Mouse (Mus musculus) MEL (cell line): ENCODE measurements around the gene Pfkfb4. TPM values are rescaled to one million over a fixed set of nuclear protein-coding genes. Genes with fewer than 3 reads are reported as not detected.

Experiments used
- DNase-seq: peaks from one replicate; pipeline ENCODE4 v3.0.0; 2011; ENCODE audit warnings: low read depth, low spot score
- H3K27ac ChIP-seq: 2 replicates; pipeline ENCODE4 v1.5.1; 2012; ENCODE audit warnings: low read depth, mild to moderate bottlenecking, control low read depth, low read length, moderate library complexity; ENCODE audit not compliant: control insufficient read depth
- H3K27me3 ChIP-seq, 2 experiments: fragments of 150-350 bp in 1 of 2; sonication (generic) in 1 of 2; 2 replicates each; pipeline ENCODE4 v1.6.1; 2012; ENCODE audit warnings: low read length in 2 of 2, mild to moderate bottlenecking in 2 of 2, improper control_type of control experiment in 1 of 2, moderate library complexity in 1 of 2; ENCODE audit not compliant: insufficient read depth in 2 of 2, control insufficient read depth in 1 of 2
- H3K36me3 ChIP-seq, 2 experiments: 2 replicates each; pipeline ENCODE4 v1.6.1; 2012 to 2014; ENCODE audit warnings: low read length in 2 of 2, improper control_type of control experiment in 1 of 2, inconsistent platforms in 1 of 2, mild to moderate bottlenecking in 1 of 2; ENCODE audit not compliant: insufficient read depth in 2 of 2, control insufficient read depth in 1 of 2
- H3K4me1 ChIP-seq, 2 experiments: fragments of 150-350 bp in 1 of 2; sonication (generic) in 1 of 2; 2 replicates each; pipeline ENCODE4 v1.6.1; 2012; ENCODE audit warnings: low read length in 2 of 2, improper control_type of control experiment in 1 of 2, mild to moderate bottlenecking in 1 of 2; ENCODE audit not compliant: insufficient read depth in 2 of 2, control insufficient read depth in 1 of 2
- H3K4me3 ChIP-seq, 2 experiments: fragments of 150-350 bp in 1 of 2; sonication (generic) in 1 of 2; 2 replicates each; pipeline ENCODE4 v1.5.1; 2012; ENCODE audit warnings: low read depth in 2 of 2, low read length in 2 of 2, mild to moderate bottlenecking in 2 of 2, moderate library complexity in 2 of 2, control low read depth in 1 of 2, improper control_type of control experiment in 1 of 2; ENCODE audit not compliant: control insufficient read depth in 1 of 2, insufficient read depth in 1 of 2
- H3K79me2 ChIP-seq: 2 replicates; pipeline ENCODE4 v1.6.1; 2012; ENCODE audit warnings: mild to moderate bottlenecking, low read length, moderate library complexity; ENCODE audit not compliant: control insufficient read depth, poor library complexity, insufficient read depth
- H3K9ac ChIP-seq: 2 replicates; pipeline ENCODE4 v1.6.1; 2012; ENCODE audit warnings: low read depth, mild to moderate bottlenecking, control low read depth, low read length, moderate library complexity; ENCODE audit not compliant: control insufficient read depth, poor library complexity, severe bottlenecking
- H3K9me3 ChIP-seq: fragments of 150-350 bp; sonication (generic); replicated peaks from 2 replicates; pipeline ENCODE4 v1.6.1; 2012; ENCODE audit warnings: mild to moderate bottlenecking, low read length, improper control_type of control experiment, moderate library complexity; ENCODE audit not compliant: insufficient read depth
- CTCF ChIP-seq, 3 experiments: IDR thresholded peaks in 2 of 3; conservative IDR thresholded peaks in 1 of 3; 2 replicates each; pipeline ENCODE4 v1.5.1; 2011 to 2012; ENCODE audit warnings: low read length in 3 of 3, low read depth in 2 of 3, mild to moderate bottlenecking in 2 of 3, improper control_type of control experiment in 1 of 3, inconsistent platforms in 1 of 3, mixed read lengths in 1 of 3, moderate library complexity in 1 of 3; ENCODE audit not compliant: control insufficient read depth in 1 of 3, insufficient read depth in 1 of 3, poor library complexity in 1 of 3, severe bottlenecking in 1 of 3
- EP300 ChIP-seq, 2 experiments: IDR thresholded peaks; 2 replicates each; pipeline ENCODE4 v1.6.1; 2011; ENCODE audit warnings: improper control_type of control experiment in 2 of 2, low read length in 2 of 2, low read depth in 1 of 2, mild to moderate bottlenecking in 1 of 2
- ETS1 ChIP-seq: IDR thresholded peaks from 2 replicates; pipeline ENCODE4 v1.6.1; 2012; ENCODE audit warnings: low read depth, mild to moderate bottlenecking, inconsistent platforms, low read length, improper control_type of control experiment, moderate library complexity
- HCFC1 ChIP-seq: IDR thresholded peaks from 2 replicates; pipeline ENCODE4 v1.6.1; 2012; ENCODE audit warnings: low read depth, mild to moderate bottlenecking, inconsistent platforms, low read length, improper control_type of control experiment, moderate library complexity
- MAX ChIP-seq: IDR thresholded peaks from 2 replicates; pipeline ENCODE4 v1.6.1; 2011; ENCODE audit warnings: low read length, improper control_type of control experiment
- MYC ChIP-seq: IDR thresholded peaks from 2 replicates; pipeline ENCODE4 v1.6.1; 2011; ENCODE audit warnings: low read depth, mild to moderate bottlenecking, low read length, improper control_type of control experiment, moderate library complexity
- NELFE ChIP-seq: IDR thresholded peaks from 2 replicates; pipeline ENCODE4 v1.6.1; 2011; ENCODE audit warnings: low read depth, low read length, improper control_type of control experiment
- POLR2A ChIP-seq, 2 experiments: IDR thresholded peaks; 2 replicates each; pipeline ENCODE4 v1.6.1; 2011 to 2012; ENCODE audit warnings: low read length in 2 of 2, mild to moderate bottlenecking in 2 of 2, control low read depth in 1 of 2, improper control_type of control experiment in 1 of 2, low read depth in 1 of 2, moderate library complexity in 1 of 2; ENCODE audit not compliant: control insufficient read depth in 1 of 2, insufficient read depth in 1 of 2, poor library complexity in 1 of 2
- POLR2AphosphoS2 ChIP-seq: IDR thresholded peaks from 2 replicates; pipeline ENCODE4 v1.6.1; 2011; ENCODE audit warnings: low read length, improper control_type of control experiment
- RAD21 ChIP-seq: IDR thresholded peaks from 2 replicates; pipeline ENCODE4 v1.6.1; 2011; ENCODE audit warnings: mild to moderate bottlenecking, low read depth, low read length, improper control_type of control experiment
- RCOR1 ChIP-seq: IDR thresholded peaks from 2 replicates; pipeline ENCODE4 v1.6.1; 2012; ENCODE audit warnings: low read depth, mild to moderate bottlenecking, inconsistent platforms, low read length, improper control_type of control experiment
- SIN3A ChIP-seq: IDR thresholded peaks from 2 replicates; pipeline ENCODE4 v1.6.1; 2012; ENCODE audit warnings: low read length, improper control_type of control experiment, inconsistent platforms
- TAL1 ChIP-seq: IDR thresholded peaks from 2 replicates; pipeline ENCODE4 v1.6.1; 2012; ENCODE audit warnings: mild to moderate bottlenecking, inconsistent platforms, low read length, moderate library complexity, mixed read lengths
- TBP ChIP-seq: IDR thresholded peaks from 2 replicates; pipeline ENCODE4 v1.8.0; 2011; ENCODE audit warnings: low read depth, low read length, improper control_type of control experiment
- TCF12 ChIP-seq: IDR thresholded peaks from 2 replicates; pipeline ENCODE4 v1.6.1; 2014; ENCODE audit warnings: low read depth, mild to moderate bottlenecking, inconsistent platforms, low read length, improper control_type of control experiment, moderate library complexity
- UBTF ChIP-seq: IDR thresholded peaks from 2 replicates; pipeline ENCODE4 v1.6.1; 2012; ENCODE audit warnings: low read depth, mild to moderate bottlenecking, inconsistent platforms, low read length, improper control_type of control experiment, moderate library complexity, borderline replicate concordance; ENCODE audit not compliant: insufficient read depth
- USF1 ChIP-seq: IDR thresholded peaks from 2 replicates; pipeline ENCODE4 v1.6.1; 2014; ENCODE audit warnings: low read depth, mild to moderate bottlenecking, inconsistent platforms, low read length, improper control_type of control experiment, moderate library complexity
- USF2 ChIP-seq, 2 experiments: IDR thresholded peaks; 2 replicates each; pipeline ENCODE4 v1.6.1; 2011 to 2012; ENCODE audit warnings: improper control_type of control experiment in 2 of 2, low read length in 2 of 2, borderline replicate concordance in 1 of 2, inconsistent platforms in 1 of 2, low read depth in 1 of 2, mild to moderate bottlenecking in 1 of 2; ENCODE audit not compliant: insufficient read depth in 1 of 2
- polyA plus RNA-seq, 2 experiments: library from polyadenylated mRNA; stranded (reverse) in 1 of 2; unstranded in 1 of 2; fragments of >175 nt in 1 of 2; fragments of >200 nt in 1 of 2; gene quantifications; 2 replicates each; pipeline versions ENCODE4 v1.2.1 to v1.2.4; 2012; ENCODE audit warnings: low replicate concordance in 2 of 2, low read depth in 1 of 2; ENCODE audit not compliant: insufficient read length in 2 of 2, insufficient read depth in 1 of 2, missing spikeins in 1 of 2
- total RNA-seq: library from RNA; depleted of rRNA; stranded (reverse); fragments of 300-350 nt; gene quantifications from 2 replicates; pipeline ENCODE4 v1.2.3, GENCODE M21; 2012

The Pfkfb4 gene
- total and polyA plus RNA-seq, 3 experiments: 3.2 to 6.4 TPM; not detected in 1

DNA sequence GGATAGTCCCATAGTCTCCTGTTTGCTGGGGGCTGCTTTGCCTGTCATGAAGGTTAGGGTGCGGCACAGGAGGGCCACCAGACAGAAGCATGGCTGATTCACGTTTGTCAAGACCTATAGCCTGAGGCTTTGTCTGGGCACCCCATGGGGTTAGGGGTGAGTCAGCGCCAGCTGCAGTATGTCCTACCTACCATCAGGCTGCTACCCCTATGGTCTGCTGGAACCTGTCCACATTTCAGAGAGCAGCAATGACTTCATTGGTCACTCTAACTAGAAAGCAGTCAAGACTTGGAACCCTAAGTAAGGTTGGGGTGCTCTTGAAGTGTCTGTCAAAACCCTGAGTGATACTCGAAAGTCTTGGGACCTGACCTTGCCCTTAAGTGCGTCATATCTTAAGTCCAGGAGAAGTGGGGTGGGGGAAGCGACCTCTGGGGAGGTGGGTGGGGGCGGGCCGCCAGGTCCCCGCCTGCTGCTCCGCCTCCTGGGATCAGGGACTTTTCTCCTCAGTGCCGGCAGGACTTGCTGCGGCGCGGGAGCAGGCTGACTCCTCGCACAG lies 38.4 kb upstream of the Pfkfb4 start, which contains the start of gene Col7a1:
TSS of gene Col7a1 (plus strand) at position 506 of the 556 bp plus-strand sequence.
- Histone ChIP-seq H3K27ac (no peak within 1 kb of the TSS), H3K27me3 (no peaks in the 10 kb centered on the region), H3K9me3 (no peaks in the 10 kb centered on the region), H3K9ac (no peak within 1 kb of the TSS), H3K79me2 (no peaks in the 10 kb centered on the region), H3K36me3 (peaks cover 0 to 3% of the 10 kb centered on the region in 2 experiments; a peak in 2 of 4 replicates), H3K4me3 (no peak within 1 kb of the TSS), H3K4me1 (no peaks in the 10 kb centered on the region)
- no peak for DNase-seq
- TF ChIP-seq CTCF (IDR thresholded peaks at IDR 0.05 in 2 of 3, conservative IDR thresholded peaks at IDR 0.05 in 1 of 3; ENCODE audit: control insufficient read depth in 1 of 3, insufficient read depth in 1 of 3, low read depth in 2 of 3, low read length in 3 of 3, poor library complexity in 1 of 3, severe bottlenecking in 1 of 3) (no peak), POLR2AphosphoS2 (no peak), TBP (no peak), MYC (no peak), TCF12 (no peak), EP300 (IDR thresholded peaks at IDR 0.05; ENCODE audit: low read depth in 1 of 2, low read length in 2 of 2) (no peak), POLR2A (IDR thresholded peaks at IDR 0.05; ENCODE audit: control insufficient read depth in 1 of 2, insufficient read depth in 1 of 2, low read depth in 1 of 2, low read length in 2 of 2, poor library complexity in 1 of 2) (no peak), SIN3A (no peak), HCFC1 (no peak), USF1 (no peak), USF2 (IDR thresholded peaks at IDR 0.05; ENCODE audit: borderline replicate concordance in 1 of 2, insufficient read depth in 1 of 2, low read depth in 1 of 2, low read length in 2 of 2) (no peak), MAX (no peak), RCOR1 (no peak), TAL1 (no peak), RAD21 (no peak)

- Histone ChIP-seq H3K36me3 (no peaks in the 10 kb centered on the region), H3K4me1 (no peaks in the 10 kb centered on the region), H3K27ac (no peak overlapping the region), H3K79me2 (no peaks in the 10 kb centered on the region), H3K9me3 (no peaks in the 10 kb centered on the region), H3K27me3 (no peaks in the 10 kb centered on the region), H3K9ac (no peak overlapping the region), H3K4me3 (no peak overlapping the region)
- TF ChIP-seq ETS1: no peak
- no peak for DNase-seq
These were observed 36.3 kb upstream of the Pfkfb4 start for GRCm38 (mm10) chr9:108955241-108955640.

GRCm38 (mm10) chr9:108955846-108956245 lies 35.7 kb upstream of the Pfkfb4 start:
- H3K27ac ChIP-seq: no peak overlapping the region
- no peaks in the 10 kb centered on the region for H3K36me3 ChIP-seq
- no peak for TF ChIP-seq UBTF
- no peak for TF ChIP-seq NELFE
- no peak for TF ChIP-seq TAL1
- DNase-seq: no peak
- H3K9me3 ChIP-seq: no peaks in the 10 kb centered on the region
- H3K27me3 ChIP-seq: no peaks in the 10 kb centered on the region
- no peak overlapping the region for H3K9ac ChIP-seq
- no peaks in the 10 kb centered on the region for H3K4me1 ChIP-seq
- H3K4me3 ChIP-seq: no peak overlapping the region
- no peaks in the 10 kb centered on the region for H3K79me2 ChIP-seq
